Mouse (Mus musculus) forelimb bud, embryonic 11.5 days (tissue): ENCODE measurements at regions not wholly inside any gene's neighbourhood (a gene's known extent, or its start where the extent isn't known, plus 50 kb on each side); places are given as distances from the start of the nearest gene placed in this dataset.

Experiments
- DNase-seq: peaks from one replicate; pipeline ENCODE4 v3.0.0-alpha.2; 2012; ENCODE audit warnings: low read depth, low spot score

GRCm38 (mm10) chr14:112895561-112895960, 418.8 kb upstream of the Tpm3-rs7 start:
- peak; percentile 62 for DNase-seq

GRCm38 (mm10) chr14:112901171-112901570, 413.2 kb upstream of the Tpm3-rs7 start:
- DNase-seq = no peak

GRCm38 (mm10) chr14:112917148-112917547, 397.3 kb upstream of the Tpm3-rs7 start:
- no peak for DNase-seq
